Mouse (Mus musculus): ENCODE measurements at regions not wholly inside any gene's neighbourhood (a gene's known extent, or its start where the extent isn't known, plus 50 kb on each side); places are given as distances from the start of the nearest gene placed in this dataset.

- no peak for DNase-seq (ENCODE audit: low spot score in 2 of 2)
These were observed 103.6 kb downstream of the Ier5 start for GRCm38 (mm10) chr1:154995778-154996390.

- no peak for DNase-seq (ENCODE audit: low spot score in 2 of 2)
These were observed 105.2 kb downstream of the Ier5 start for GRCm38 (mm10) chr1:154993927-154994856.

- no peak for DNase-seq (ENCODE audit: low spot score in 2 of 2)
These were observed 99.0 kb upstream of the Cacna1e start for GRCm38 (mm10) chr1:154983325-154983724.

- DNase-seq (ENCODE audit: low spot score in 2 of 2): no peak
These were observed 98.5 kb upstream of the Cacna1e start for GRCm38 (mm10) chr1:154982836-154983235.

GRCm38 (mm10) chr1:154981687-154982086, 97.4 kb upstream of the Cacna1e start:
- DNase-seq (ENCODE audit: low spot score in 2 of 2): no peak

GRCm38 (mm10) chr1:154975732-154976131, 91.4 kb upstream of the Cacna1e start:
- DNase-seq (ENCODE audit: low spot score in 2 of 2): no peak

GRCm38 (mm10) chr1:154961271-154961670, 77.0 kb upstream of the Cacna1e start:
- DNase-seq (ENCODE audit: low spot score in 2 of 2): no peak

GRCm38 (mm10) chr1:154956625-154957031, 72.3 kb upstream of the Cacna1e start:
- no peak for DNase-seq (ENCODE audit: low spot score in 2 of 2)

GRCm38 (mm10) chr1:154952679-154953078, 68.4 kb upstream of the Cacna1e start:
- peak in 1 of 2 experiments; percentile 6 for DNase-seq (ENCODE audit: low spot score in 2 of 2)

All from layer of hippocampus, postnatal 10 days (tissue).